Mouse (Mus musculus) heart, embryonic 16.5 days (tissue): Measurements from ENCODE around the gene Zfp618. TPM values are rescaled to one million over a fixed set of nuclear protein-coding genes. Genes with fewer than 3 reads are reported as not detected.

Source experiments
- polyA plus RNA-seq: library from polyadenylated mRNA; unstranded; fragments of >200 nt; fragmentation: Nextera tagmentation; extraction: Ambion mirVana; gene quantifications from 2 replicates; pipeline ENCODE4 v1.2.1, GENCODE M21; 2015

The Zfp618 gene
- polyA plus RNA-seq, 1 experiment from 2014 or later, result 12.5 TPM

Other genes starting within 250 kb of the Zfp618 start
- gene Ambp, start 189.2 kb downstream of the Zfp618 start, polyA plus RNA-seq, result 1.5 TPM in 2 replicates
- gene Kif12, start 206.6 kb downstream of the Zfp618 start, polyA plus RNA-seq, result 0.11 and 0.44 TPM in 2 replicates
- gene Col27a1, start 248.4 kb downstream of the Zfp618 start, polyA plus RNA-seq, result 3.0 and 4.5 TPM in 2 replicates